In the genomic region with DNA sequence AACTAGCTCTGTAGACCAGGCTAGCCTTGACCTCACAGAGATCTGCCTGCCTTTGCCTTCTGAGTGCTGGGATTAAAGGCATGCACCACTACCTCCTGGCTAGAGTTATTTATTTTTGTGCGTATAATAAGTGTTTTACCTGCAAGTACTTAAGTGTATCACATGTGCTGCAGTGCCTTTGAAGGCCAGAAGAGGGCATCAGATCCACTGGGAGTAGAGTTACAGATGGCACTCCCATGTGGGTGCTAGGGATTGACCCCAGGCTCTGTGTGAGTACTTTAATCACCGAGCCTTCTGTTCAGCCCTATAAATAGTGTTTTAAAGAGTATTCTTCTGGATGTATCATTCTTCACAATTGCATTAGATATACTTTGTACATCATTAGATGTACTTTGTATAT, we compare ENCODE assay signal across 15 mouse cellular contexts. TPM values are rescaled to one million over a fixed set of nuclear protein-coding genes. Genes with fewer than 3 reads are reported as not detected.
DNase-seq lines count a peak whose midpoint lies in the region; ATAC-seq and TF ChIP-seq lines count a peak whose summit lies in the region.
"Had no signal": no experiment of that assay in that cellular context is flagged by ENCODE, and none has a peak within 500 bp of the region (broad histone marks: within the 10 kb centered on the region; RNA-seq: fewer than 3 reads in every experiment).

No protein-coding gene starts in this region.

- peak; percentile 31 for TF ChIP-seq CTCF in liver, postnatal 0 days (IDR thresholded peaks at IDR 0.05; ENCODE audit: low read depth)

- H3K4me2 ChIP-seq in liver, postnatal 0 days (ENCODE audit: low read depth, low read length), result no peak overlapping the region
- H3K4me2 ChIP-seq in liver, embryonic 11.5 days, result no peak overlapping the region
- H3K4me2 ChIP-seq: heart, embryonic 11.5 days; liver, embryonic 15.5 days had no signal

- no peaks in the 10 kb centered on the region for H3K9me3 ChIP-seq in liver, postnatal 0 days (ENCODE audit: low read length)
- no peaks in the 10 kb centered on the region for H3K9me3 ChIP-seq in liver, embryonic 11.5 days (ENCODE audit: control insufficient read depth, low read length)
- H3K9me3 ChIP-seq: liver, embryonic 15.5 days had no signal

- H3K9ac ChIP-seq in liver, postnatal 0 days (replicated peaks), result no peak overlapping the region
- no peak overlapping the region for H3K9ac ChIP-seq in liver, embryonic 11.5 days (ENCODE audit: low read depth, low read length)
- H3K9ac ChIP-seq: liver, embryonic 15.5 days had no signal

- WGBS in liver, postnatal 0 days (ENCODE audit: insufficient replicate concordance), result 82% methylated on average over 2 of the region's 2 CpGs
- 92% methylated on average over 2 of the region's 2 CpGs for WGBS in liver, embryonic 11.5 days

- peaks cover 13% of the 10 kb centered on the region for H3K36me3 ChIP-seq in liver, postnatal 0 days (replicated peaks; ENCODE audit: insufficient read depth, low read length)
- peaks cover 3% of the 10 kb centered on the region; the same call in 1 of the 2 replicates for H3K36me3 ChIP-seq in liver, embryonic 11.5 days (ENCODE audit: control insufficient read depth, insufficient read depth, low read length)
- H3K36me3 ChIP-seq: liver, embryonic 15.5 days had no signal

- TF ChIP-seq EP300 in liver, postnatal 0 days (IDR thresholded peaks at IDR 0.05; ENCODE audit: low read depth), result no peak

- no peaks in the 10 kb centered on the region for H3K4me1 ChIP-seq in liver, postnatal 0 days (ENCODE audit: insufficient read depth)
- H3K4me1 ChIP-seq in liver, embryonic 11.5 days (replicated peaks; ENCODE audit: control insufficient read depth, insufficient read depth, low read length), result no peaks in the 10 kb centered on the region
- H3K4me1 ChIP-seq: liver, embryonic 15.5 days had no signal

- peak; percentile 45 for DNase-seq in embryo, embryonic 10.5 days (ENCODE audit: low spot score)
- DNase-seq in embryo, embryonic 9.5 days (ENCODE audit: extremely low spot score), result no peak
- DNase-seq in liver, postnatal 0 days, result no peak
- no peak for DNase-seq in liver, embryonic 11.5 days (ENCODE audit: low spot score)
- DNase-seq in ES-CJ7 (ENCODE audit: low read depth, low spot score), result peak; percentile 68
- peak; percentile 4 for DNase-seq in induced T-regulatory cell, adult 2 months (ENCODE audit: low read depth)
- no peak for DNase-seq in heart, adult 9 months (ENCODE audit: low spot score in 2 of 2)
- DNase-seq in ovary, postnatal 14 days (ENCODE audit: low spot score), result no peak
- DNase-seq: cerebellum, adult 9-10 months; heart, postnatal 4 days; kidney, adult 2 months had no signal

- H3K27me3 ChIP-seq in liver, postnatal 0 days (ENCODE audit: insufficient read depth, low read length), result no peaks in the 10 kb centered on the region
- H3K27me3 ChIP-seq in liver, embryonic 11.5 days (replicated peaks; ENCODE audit: control insufficient read depth, insufficient read depth, low read length), result no peaks in the 10 kb centered on the region
- H3K27me3 ChIP-seq: liver, embryonic 15.5 days had no signal

- no peak overlapping the region for H3K27ac ChIP-seq in liver, postnatal 0 days (ENCODE audit: low read depth)
- no peak overlapping the region for H3K27ac ChIP-seq in liver, embryonic 11.5 days (ENCODE audit: low read depth, low read length)
- H3K27ac ChIP-seq: liver, embryonic 15.5 days had no signal

- ATAC-seq in liver, postnatal 0 days, result no peak
- no peak for ATAC-seq in liver, embryonic 11.5 days (replicated peaks; ENCODE audit: low FRiP score)
- ATAC-seq: activated CD4-positive, CD25-positive, alpha-beta regulatory T cell, adult 4 months had no signal

- no peak overlapping the region for H3K4me3 ChIP-seq in liver, postnatal 0 days (ENCODE audit: low read depth, low read length)
- H3K4me3 ChIP-seq in liver, embryonic 11.5 days (ENCODE audit: low read depth, low read length), result no peak overlapping the region
- H3K4me3 ChIP-seq: liver, embryonic 15.5 days had no signal

RNA-seq across cellular contexts. Expression of a gene that starts 44.6 kb away (rescaled TPM):
- polyA plus RNA-seq in liver, postnatal 0 days (2015; fragmentation: Nextera tagmentation; extraction: Ambion mirVana), result 5.2 and 6.0 TPM in 2 replicates
- 8.7 and 11.7 TPM in 2 replicates for polyA plus RNA-seq in liver, embryonic 11.5 days (2014; fragmentation: Nextera tagmentation; extraction: Ambion mirVana)

RNA-seq across cellular contexts. Expression of a gene that starts 57.4 kb away (rescaled TPM):
- polyA plus RNA-seq in liver, postnatal 0 days (2015; fragmentation: Nextera tagmentation; extraction: Ambion mirVana), result 0.07 and 0.13 TPM in 2 replicates
- not detected in 2 replicates for polyA plus RNA-seq in liver, embryonic 11.5 days (2014; fragmentation: Nextera tagmentation; extraction: Ambion mirVana)
- polyA plus RNA-seq: activated CD4-positive, CD25-positive, alpha-beta regulatory T cell, adult 4 months; embryonic facial prominence, embryonic 11.5 days had no signal

Comparison
In these comparisons a context has a peak if more than half of its experiments do, and no peak if none do; other contexts are left out.
1. DNase-seq: peak in embryo, embryonic 10.5 days (single experiment), ES-CJ7 (single experiment) and induced T-regulatory cell, adult 2 months (single experiment); none in embryo, embryonic 9.5 days (single experiment), liver, postnatal 0 days (single experiment), liver, embryonic 11.5 days (single experiment), heart, adult 9 months (0 of 2) and ovary, postnatal 14 days (single experiment).